Mouse (Mus musculus) bone marrow macrophage, adult 2 months (primary cell): ENCODE results near the gene D430019H16Rik.

Experiments used
- CTCF ChIP-seq: IDR thresholded peaks from 2 replicates; pipeline ENCODE4 v1.5.1; 2012; ENCODE audit warnings: low read depth, mild to moderate bottlenecking, low read length, moderate library complexity
- POLR2A ChIP-seq: IDR thresholded peaks from 2 replicates; pipeline ENCODE4 v1.6.1; 2012; ENCODE audit warnings: mild to moderate bottlenecking, low read depth, low read length, borderline replicate concordance

- no peak for TF ChIP-seq CTCF
- no peak for TF ChIP-seq POLR2A
These were observed 66.2 kb downstream of the D430019H16Rik start for GRCm38 (mm10) chr12:105519851-105520250.
